Mouse (Mus musculus) heart, postnatal 0 days (tissue): ENCODE results near the gene Arhgap15.

Source experiments
- CTCF ChIP-seq: IDR thresholded peaks from 2 replicates; pipeline ENCODE4 v1.5.1; 2016; ENCODE audit warnings: antibody characterized with exemption, control low read depth, low read depth
- EP300 ChIP-seq: IDR thresholded peaks from 2 replicates; pipeline ENCODE4 v1.6.1; 2016; ENCODE audit warnings: antibody characterized with exemption, low read depth

- no peak for TF ChIP-seq CTCF
- TF ChIP-seq EP300, result no peak
Measured at GRCm38 (mm10) chr2:44344861-44345260, 596.2 kb downstream of the Arhgap15 start.
